Mouse (Mus musculus) olfactory bulb, adult 2 months (tissue): ENCODE measurements around the gene Inha. TPM values are rescaled to one million over a fixed set of nuclear protein-coding genes. Genes with fewer than 3 reads are reported as not detected.

ENCODE experiments used
- H3K27ac ChIP-seq: fragments of 200-500 bp; 2 replicates; pipeline ENCODE4 v1.5.1; 2012; ENCODE audit warnings: low read depth, low read length; ENCODE audit not compliant: insufficient read depth
- H3K4me1 ChIP-seq: fragments of 200-500 bp; 2 replicates; pipeline ENCODE4 v1.6.1; 2012; ENCODE audit warnings: low read length; ENCODE audit not compliant: control insufficient read depth, insufficient read depth
- H3K4me3 ChIP-seq: fragments of 200-500 bp; 2 replicates; pipeline ENCODE4 v1.5.1; 2012; ENCODE audit warnings: mild to moderate bottlenecking, low read depth, low read length, moderate library complexity; ENCODE audit not compliant: insufficient read depth
- CTCF ChIP-seq: fragments of 200-500 bp; IDR thresholded peaks from 2 replicates; pipeline ENCODE4 v1.5.1; 2012; ENCODE audit warnings: low read depth, mild to moderate bottlenecking, low read length, moderate library complexity; ENCODE audit not compliant: insufficient read depth
- POLR2A ChIP-seq: fragments of 200-500 bp; IDR thresholded peaks from 2 replicates; pipeline ENCODE4 v1.6.1; 2012; ENCODE audit warnings: mild to moderate bottlenecking, low read depth, low read length, moderate library complexity; ENCODE audit not compliant: insufficient read depth
- WGBS: fragments of 180-500 bp; shearing (Covaris S2); methylation state at CpG from one replicate; pipeline ENCODE4 v1.1.7; 2018; 5-methylcytosine and 5-hydroxymethylcytosine counted together
- polyA plus RNA-seq: library from polyadenylated mRNA; stranded (reverse); fragments of >200 nt; gene quantifications from 2 replicates; pipeline ENCODE4 v1.2.4, GENCODE M21; 2012; ENCODE audit warnings: low replicate concordance; ENCODE audit not compliant: missing spikeins, insufficient read depth, insufficient read length

The Inha gene
- polyA plus RNA-seq, 1 experiment, result not detected

DNA sequence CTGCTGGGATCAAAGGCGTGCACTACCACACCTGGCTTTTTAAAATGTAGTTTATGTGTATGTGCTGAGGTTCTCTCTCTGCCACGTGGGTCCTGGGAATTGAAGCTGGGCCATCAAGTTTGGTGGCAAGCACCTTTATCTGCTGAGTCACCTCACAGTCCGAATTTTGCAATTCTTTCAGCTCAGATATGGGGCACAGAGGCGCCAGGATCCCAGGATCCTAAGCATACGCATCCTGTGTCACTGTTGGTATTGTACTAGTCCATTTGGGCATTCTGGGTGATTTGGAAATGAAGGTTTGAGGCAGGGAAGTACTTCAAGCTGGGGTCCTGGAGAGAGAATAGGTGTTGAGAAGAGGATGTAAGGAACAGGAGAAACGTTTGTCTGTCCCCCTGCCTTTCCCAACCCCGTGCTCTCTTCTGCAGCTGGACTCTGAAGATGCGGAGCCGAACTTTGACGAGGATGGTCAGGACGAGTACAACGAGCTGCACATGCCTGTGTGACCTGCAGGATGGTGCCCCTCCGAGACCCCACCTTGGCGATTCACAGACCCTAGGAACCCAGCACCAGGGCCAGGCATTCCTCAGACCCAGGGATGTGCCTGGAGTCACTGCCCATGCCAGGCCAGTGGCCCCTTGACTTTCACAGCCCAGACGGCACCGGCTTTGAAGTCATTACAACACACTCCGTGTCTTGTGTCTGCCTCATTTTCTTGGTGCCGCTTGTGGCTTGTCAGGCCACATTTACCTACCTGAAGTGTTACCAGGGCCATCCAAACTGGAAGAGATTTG is 51.7 kb downstream of the Inha start:
- H3K27ac ChIP-seq, result peak overlapping the region; percentile 89

GRCm38 (mm10) chr1:75559212-75559925 is 52.5 kb downstream of the Inha start:
- Histone ChIP-seq H3K4me1 (peaks cover 29% of the 10 kb centered on the region), H3K27ac (peak overlapping the region; percentile 89), H3K4me3 (no peak overlapping the region)
- no peak for TF ChIP-seq POLR2A
- peak; percentile 99 for TF ChIP-seq CTCF
- WGBS, result 1% methylated on average over 17 of the region's 17 CpGs

More for the DNA sequence above, 51.7 kb downstream of the Inha start:
- H3K4me3 ChIP-seq, result no peak overlapping the region
- no peak for TF ChIP-seq CTCF
- no peak for TF ChIP-seq POLR2A
- WGBS, result 87% methylated on average over 18 of the region's 18 CpGs
- H3K4me1 ChIP-seq, result peaks cover 29% of the 10 kb centered on the region

Other genes starting within 250 kb of the Inha start
- gene Ptprn, start 242.6 kb upstream of the Inha start, polyA plus RNA-seq, result not detected in 2 replicates
- gene Resp18, start 228.7 kb upstream of the Inha start, polyA plus RNA-seq, result not detected in 2 replicates
- not detected in 2 replicates for gene Dnpep, start 189.1 kb upstream of the Inha start, polyA plus RNA-seq
- gene Des, start 146.7 kb upstream of the Inha start, polyA plus RNA-seq, result not detected in 2 replicates
- gene Speg, start 131.8 kb upstream of the Inha start, polyA plus RNA-seq, result not detected in 2 replicates
- gene Gmppa, start 71.1 kb upstream of the Inha start, polyA plus RNA-seq, result not detected in 2 replicates
- not detected in 2 replicates for gene Asic4, start 56.6 kb upstream of the Inha start, polyA plus RNA-seq
- not detected in 2 replicates for gene Chpf, start 27.8 kb upstream of the Inha start, polyA plus RNA-seq
- gene Tmem198, start 27.5 kb upstream of the Inha start, polyA plus RNA-seq, result not detected in 2 replicates
- not detected in 2 replicates for gene Obsl1, start 625 bp upstream of the Inha start, polyA plus RNA-seq
- not detected in 2 replicates for gene Stk11ip, start 14.5 kb downstream of the Inha start, polyA plus RNA-seq
- gene Slc4a3, start 39.2 kb downstream of the Inha start, polyA plus RNA-seq, result not detected in 2 replicates